Mouse (Mus musculus): Measurements from ENCODE around the gene Etnk2.

- TF ChIP-seq CTCF (IDR thresholded peaks at IDR 0.05; ENCODE audit: borderline replicate concordance, insufficient read depth, low read length) (no peak), POLR2A (IDR thresholded peaks at IDR 0.05; ENCODE audit: low read depth, low read length) (no peak)
These were observed 7.5 kb upstream of the Etnk2 start for GRCm38 (mm10) chr1:133355912-133356311.
